Mouse (Mus musculus) embryonic facial prominence, embryonic 13.5 days (tissue): Measurements from ENCODE around the gene Sult2b1. TPM values are rescaled to one million over a fixed set of nuclear protein-coding genes. Genes with fewer than 3 reads are reported as not detected.

Experiments
- ATAC-seq: fragments of 200-750 bp; cut with Nextera tagmentation; 2 replicates; pipeline ENCODE4 v1.8.0; 2017; ENCODE audit warnings: low read depth; ENCODE audit not compliant: insufficient number of reproducible peaks, insufficient read depth, low FRiP score, low TSS enrichment
- H3K27ac ChIP-seq: fragments of 300-500 bp; sonication (generic); 2 replicates; pipeline ENCODE4 v1.5.1; 2015; ENCODE audit warnings: moderate library complexity, mild to moderate bottlenecking, inconsistent platforms
- H3K27me3 ChIP-seq: fragments of 300-500 bp; sonication (generic); 2 replicates; pipeline ENCODE4 v1.6.1; 2015; ENCODE audit warnings: mild to moderate bottlenecking, inconsistent platforms
- H3K36me3 ChIP-seq: fragments of 300-500 bp; sonication (generic); 2 replicates; pipeline ENCODE4 v1.6.1; 2015; ENCODE audit warnings: mild to moderate bottlenecking, inconsistent platforms
- H3K4me1 ChIP-seq: fragments of 300-500 bp; sonication (generic); 2 replicates; pipeline ENCODE4 v1.6.1; 2015; ENCODE audit warnings: inconsistent platforms
- H3K4me2 ChIP-seq: fragments of 300-500 bp; sonication (generic); 2 replicates; pipeline ENCODE4 v1.6.1; 2015; ENCODE audit warnings: moderate library complexity, mild to moderate bottlenecking, inconsistent platforms
- H3K4me3 ChIP-seq: fragments of 300-500 bp; sonication (generic); 2 replicates; pipeline ENCODE4 v1.5.1; 2015; ENCODE audit warnings: mild to moderate bottlenecking, inconsistent platforms
- H3K9ac ChIP-seq: fragments of 300-500 bp; sonication (generic); 2 replicates; pipeline ENCODE4 v1.6.1; 2015; ENCODE audit warnings: mild to moderate bottlenecking, inconsistent platforms
- H3K9me3 ChIP-seq: fragments of 300-500 bp; sonication (generic); 2 replicates; pipeline ENCODE4 v1.6.1; 2016; ENCODE audit warnings: inconsistent platforms
- WGBS: fragments of 180-500 bp; shearing (Covaris S2); methylation state at CpG from one replicate; pipeline ENCODE4 v1.1.7; 2015; ENCODE audit warnings: mixed read lengths; 5-methylcytosine and 5-hydroxymethylcytosine counted together
- polyA plus RNA-seq: library from polyadenylated mRNA; unstranded; fragments of >200 nt; fragmentation: Nextera tagmentation; extraction: Ambion mirVana; gene quantifications from 2 replicates; pipeline ENCODE4 v1.2.1, GENCODE M21; 2015

The Sult2b1 gene
- polyA plus RNA-seq, 1 experiment from 2014 or later = 8.4 TPM

DNA sequence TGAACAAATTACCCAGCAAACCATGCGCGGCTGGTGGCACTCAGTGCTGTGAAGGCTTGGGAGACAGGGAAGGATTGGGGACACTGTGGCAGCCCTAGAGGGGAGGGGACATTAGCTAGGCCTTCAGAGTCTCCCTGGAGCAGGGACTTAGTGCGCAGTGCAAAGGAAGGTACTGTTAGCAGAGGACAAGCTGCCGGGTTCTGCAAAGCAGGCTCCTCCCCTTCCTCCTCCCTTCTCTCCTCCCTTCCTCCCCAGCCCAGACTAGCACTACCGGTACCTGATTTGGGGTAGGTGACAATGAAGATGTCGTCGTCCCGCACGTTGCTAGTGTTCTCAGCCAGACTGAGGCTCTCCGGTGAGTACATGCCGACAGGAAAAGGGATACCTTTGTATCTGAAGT, 42.7 kb downstream of the Sult2b1 start:
- peak overlapping the region; percentile 47; the same call in 1 of the 2 replicates for H3K9ac ChIP-seq
- H3K4me1 ChIP-seq = peaks cover 6% of the 10 kb centered on the region; the same call in 1 of the 2 replicates
- H3K36me3 ChIP-seq = no peaks in the 10 kb centered on the region
- no peaks in the 10 kb centered on the region for H3K27me3 ChIP-seq
- WGBS = 28% methylated on average over 11 of the region's 11 CpGs
- no peak for ATAC-seq
- H3K9me3 ChIP-seq = no peaks in the 10 kb centered on the region
- H3K4me2 ChIP-seq = peak overlapping the region; percentile 54
- no peak overlapping the region for H3K27ac ChIP-seq
- peak overlapping the region; percentile 29 for H3K4me3 ChIP-seq

DNA sequence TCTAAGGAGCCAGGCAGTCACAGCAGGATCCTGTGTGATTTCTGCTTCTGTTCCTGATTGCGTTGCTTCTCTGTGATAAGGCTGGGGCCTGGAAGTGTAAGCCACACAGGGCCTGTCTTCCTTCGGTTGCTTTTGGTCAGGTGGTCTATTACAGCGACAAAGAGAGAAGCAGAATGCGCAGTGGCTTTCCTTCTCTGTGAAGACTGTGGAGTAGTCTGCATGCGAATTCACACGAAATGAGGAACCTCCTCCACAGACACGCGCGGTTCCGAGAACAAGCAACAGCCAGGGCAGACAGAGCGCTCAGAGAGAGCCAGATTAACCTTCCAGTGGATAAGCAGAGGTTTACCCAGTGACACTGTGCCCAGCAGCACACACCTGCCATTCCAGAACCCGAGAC, 43.2 kb downstream of the Sult2b1 start:
- no peaks in the 10 kb centered on the region for H3K27me3 ChIP-seq
- WGBS = 79% methylated on average over 12 of the region's 12 CpGs
- H3K27ac ChIP-seq = no peak overlapping the region
- ATAC-seq = no peak
- H3K4me2 ChIP-seq = peak overlapping the region; percentile 54
- H3K36me3 ChIP-seq = no peaks in the 10 kb centered on the region
- no peaks in the 10 kb centered on the region for H3K9me3 ChIP-seq
- no peak overlapping the region for H3K9ac ChIP-seq
- H3K4me3 ChIP-seq = peak overlapping the region; percentile 29; the same call in 1 of the 2 replicates
- H3K4me1 ChIP-seq = peaks cover 6% of the 10 kb centered on the region; the same call in 1 of the 2 replicates

- no peaks in the 10 kb centered on the region for H3K9me3 ChIP-seq
- ATAC-seq = no peak
- H3K4me2 ChIP-seq = no peak overlapping the region
- no peak overlapping the region for H3K27ac ChIP-seq
- H3K9ac ChIP-seq = no peak overlapping the region
- WGBS = 62% methylated on average over 9 of the region's 10 CpGs
- no peaks in the 10 kb centered on the region for H3K27me3 ChIP-seq
- H3K4me3 ChIP-seq = no peak overlapping the region
- no peaks in the 10 kb centered on the region for H3K36me3 ChIP-seq
- peaks cover 6% of the 10 kb centered on the region; the same call in 1 of the 2 replicates for H3K4me1 ChIP-seq
Measured at GRCm38 (mm10) chr7:45739820-45740219, 44.6 kb downstream of the Sult2b1 start.

GRCm38 (mm10) chr7:45739162-45739763, 45.2 kb downstream of the Sult2b1 start:
- Histone ChIP-seq H3K36me3 (no peaks in the 10 kb centered on the region), H3K4me1 (peaks cover 6% of the 10 kb centered on the region; the same call in 1 of the 2 replicates), H3K9ac (no peak overlapping the region), H3K4me2 (no peak overlapping the region), H3K4me3 (no peak overlapping the region), H3K27ac (no peak overlapping the region), H3K27me3 (no peaks in the 10 kb centered on the region), H3K9me3 (no peaks in the 10 kb centered on the region)
- peak; percentile 74; the same call in 1 of the 2 replicates for ATAC-seq
- WGBS = 6% methylated on average over 9 of the region's 9 CpGs

GRCm38 (mm10) chr7:45733477-45733876, 51.0 kb downstream of the Sult2b1 start:
- 85% methylated on average over 5 of the region's 5 CpGs for WGBS
- H3K4me2 ChIP-seq = no peak overlapping the region
- no peak for ATAC-seq
- H3K4me3 ChIP-seq = no peak overlapping the region
- H3K36me3 ChIP-seq = peaks cover 12% of the 10 kb centered on the region; the same call in 1 of the 2 replicates
- H3K27me3 ChIP-seq = no peaks in the 10 kb centered on the region
- no peak overlapping the region for H3K27ac ChIP-seq
- H3K9me3 ChIP-seq = no peaks in the 10 kb centered on the region
- H3K4me1 ChIP-seq = peaks cover 13% of the 10 kb centered on the region
- H3K9ac ChIP-seq = no peak overlapping the region

- no peak overlapping the region for H3K4me3 ChIP-seq
- 15% methylated on average over 16 of the region's 16 CpGs for WGBS
- H3K36me3 ChIP-seq = peaks cover 35% of the 10 kb centered on the region
- no peaks in the 10 kb centered on the region for H3K9me3 ChIP-seq
- peaks cover 13% of the 10 kb centered on the region for H3K4me1 ChIP-seq
- ATAC-seq = no peak
- H3K9ac ChIP-seq = peak overlapping the region; percentile 21; the same call in 1 of the 2 replicates
- H3K27me3 ChIP-seq = no peaks in the 10 kb centered on the region
- H3K27ac ChIP-seq = peak overlapping the region; percentile 28; the same call in 1 of the 2 replicates
- peak overlapping the region; percentile 7; the same call in 1 of the 2 replicates for H3K4me2 ChIP-seq
Measured at GRCm38 (mm10) chr7:45730727-45731431, 53.6 kb downstream of the Sult2b1 start.

- 83% methylated on average over 3 of the region's 3 CpGs for WGBS
- Histone ChIP-seq H3K27me3 (no peaks in the 10 kb centered on the region), H3K4me1 (peaks cover 13% of the 10 kb centered on the region), H3K27ac (no peak overlapping the region), H3K4me3 (no peak overlapping the region), H3K9me3 (no peaks in the 10 kb centered on the region), H3K36me3 (peaks cover 68% of the 10 kb centered on the region), H3K4me2 (no peak overlapping the region), H3K9ac (no peak overlapping the region)
- no peak for ATAC-seq
Measured at GRCm38 (mm10) chr7:45727625-45728024, 56.8 kb downstream of the Sult2b1 start.

DNA sequence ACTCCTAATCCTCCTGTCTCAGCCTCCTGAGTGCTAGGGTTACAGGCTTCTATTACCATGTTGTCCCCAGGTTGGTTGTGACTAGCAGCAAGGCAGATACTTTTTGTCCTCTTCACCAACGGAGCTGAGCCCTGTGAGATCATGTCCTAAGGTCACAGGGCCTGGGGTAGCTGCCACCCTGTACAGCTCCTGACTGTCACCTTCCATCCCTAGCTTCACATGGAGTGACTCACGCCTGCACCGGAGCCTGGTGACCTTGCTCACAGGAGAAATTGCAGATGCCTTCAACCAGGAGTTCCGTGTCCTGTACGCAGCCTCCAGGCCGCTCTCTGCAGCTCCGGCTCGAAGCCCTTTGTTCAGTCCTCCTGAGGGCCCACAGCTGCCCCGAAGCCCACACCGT, 58.0 kb downstream of the Sult2b1 start:
- no peak for ATAC-seq
- no peak overlapping the region for H3K4me3 ChIP-seq
- H3K36me3 ChIP-seq = peaks cover 80% of the 10 kb centered on the region
- no peak overlapping the region for H3K4me2 ChIP-seq
- no peaks in the 10 kb centered on the region for H3K9me3 ChIP-seq
- 92% methylated on average over 10 of the region's 10 CpGs for WGBS
- no peaks in the 10 kb centered on the region for H3K27me3 ChIP-seq
- H3K4me1 ChIP-seq = peaks cover 13% of the 10 kb centered on the region
- H3K9ac ChIP-seq = no peak overlapping the region
- no peak overlapping the region for H3K27ac ChIP-seq

DNA sequence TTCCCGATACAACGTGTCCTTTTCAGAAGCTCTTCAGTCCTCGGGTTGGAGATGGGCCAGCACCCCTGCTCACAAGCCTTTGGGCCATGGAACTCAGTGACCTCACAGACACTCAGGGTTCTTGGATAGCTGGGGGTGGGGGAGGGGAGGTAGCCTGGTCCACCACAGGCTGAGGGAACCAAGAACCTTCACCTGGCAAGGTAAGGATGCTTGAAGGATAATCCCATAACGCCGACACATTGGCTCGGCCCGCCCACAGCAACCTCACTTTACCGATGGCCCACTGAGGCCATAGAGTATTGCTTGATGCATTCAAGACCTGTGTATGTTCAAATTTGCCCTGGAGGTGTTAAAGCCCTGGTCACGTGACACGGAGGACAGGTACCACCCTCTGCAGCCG, 58.8 kb downstream of the Sult2b1 start, which contains the start of gene Spaca4:
Spaca4 (minus strand) TSS at position 101 of the 400 bp plus-strand sequence.
- Histone ChIP-seq H3K27ac (no peak within 1 kb of the TSS), H3K4me3 (no peak within 1 kb of the TSS), H3K27me3 (no peaks in the 10 kb centered on the region), H3K4me2 (no peak within 1 kb of the TSS), H3K9me3 (no peaks in the 10 kb centered on the region), H3K4me1 (peaks cover 6% of the 10 kb centered on the region), H3K36me3 (peaks cover 87% of the 10 kb centered on the region), H3K9ac (peak within 1 kb of the TSS; percentile 49; the same call in 1 of the 2 replicates)
- ATAC-seq = no peak
- WGBS = 92% methylated on average over 11 of the region's 11 CpGs

DNA sequence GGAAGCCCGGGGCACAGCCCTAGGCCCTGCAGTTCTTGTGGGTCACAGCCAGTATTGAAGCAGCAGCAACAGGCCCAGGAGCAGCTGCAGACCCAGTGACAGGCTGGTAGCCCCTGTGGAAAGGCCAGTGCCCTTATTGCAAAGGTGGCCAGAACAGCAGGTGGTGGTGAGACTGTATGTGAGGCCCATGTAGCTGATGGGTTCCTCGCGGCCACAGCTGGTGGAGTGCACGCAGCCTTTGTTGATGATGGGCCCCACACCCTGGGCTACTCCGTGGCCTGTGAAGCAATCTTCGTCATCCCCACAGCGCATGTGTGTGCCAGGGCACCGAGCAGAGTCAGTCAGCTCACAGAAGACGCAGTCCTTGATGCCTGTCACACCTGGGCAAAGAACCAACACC, 59.3 kb downstream of the Sult2b1 start:
- Histone ChIP-seq H3K27ac (no peak overlapping the region), H3K27me3 (no peaks in the 10 kb centered on the region), H3K4me2 (no peak overlapping the region), H3K4me1 (peaks cover under 1% of the 10 kb centered on the region), H3K9me3 (no peaks in the 10 kb centered on the region), H3K4me3 (no peak overlapping the region), H3K36me3 (peaks cover 93% of the 10 kb centered on the region), H3K9ac (peak overlapping the region; percentile 49; the same call in 1 of the 2 replicates)
- no peak for ATAC-seq
- WGBS = 92% methylated on average over 9 of the region's 9 CpGs

- ATAC-seq = no peak
- Histone ChIP-seq H3K27ac (no peak overlapping the region), H3K4me1 (peaks cover 14% of the 10 kb centered on the region), H3K9ac (no peak overlapping the region), H3K9me3 (no peaks in the 10 kb centered on the region), H3K27me3 (no peaks in the 10 kb centered on the region), H3K4me3 (no peak overlapping the region), H3K36me3 (peaks cover 94% of the 10 kb centered on the region), H3K4me2 (no peak overlapping the region)
- 95% methylated on average over 14 of the region's 14 CpGs for WGBS
Measured at GRCm38 (mm10) chr7:45723781-45724180, 60.7 kb downstream of the Sult2b1 start.

DNA sequence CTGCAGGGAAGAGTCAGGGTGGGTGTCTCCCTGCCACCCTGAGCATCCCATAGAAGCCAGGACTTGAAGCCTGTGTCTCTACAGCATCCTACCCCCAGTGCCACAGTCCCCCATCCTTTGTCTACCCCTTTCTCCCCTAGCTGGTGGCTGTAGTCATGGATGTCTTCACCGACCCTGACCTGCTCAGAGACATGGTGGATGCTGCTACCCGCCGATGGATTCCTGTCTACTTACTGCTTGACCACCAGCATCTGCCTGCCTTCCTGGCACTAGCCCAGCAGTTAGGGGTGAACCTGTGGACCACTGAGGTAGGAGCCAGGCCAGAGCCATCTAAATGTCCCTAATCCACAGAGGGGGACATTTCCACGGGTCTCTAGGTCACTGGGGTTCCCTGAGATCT, 61.2 kb downstream of the Sult2b1 start:
- H3K4me1 ChIP-seq = peaks cover 16% of the 10 kb centered on the region
- H3K9ac ChIP-seq = no peak overlapping the region
- 85% methylated on average over 4 of the region's 4 CpGs for WGBS
- ATAC-seq = no peak
- H3K4me3 ChIP-seq = no peak overlapping the region
- no peaks in the 10 kb centered on the region for H3K27me3 ChIP-seq
- H3K36me3 ChIP-seq = peaks cover 91% of the 10 kb centered on the region
- no peaks in the 10 kb centered on the region for H3K9me3 ChIP-seq
- H3K27ac ChIP-seq = no peak overlapping the region
- H3K4me2 ChIP-seq = no peak overlapping the region
